Comparison of ENCODE assay signal across 16 mouse cellular contexts in the genomic region with DNA sequence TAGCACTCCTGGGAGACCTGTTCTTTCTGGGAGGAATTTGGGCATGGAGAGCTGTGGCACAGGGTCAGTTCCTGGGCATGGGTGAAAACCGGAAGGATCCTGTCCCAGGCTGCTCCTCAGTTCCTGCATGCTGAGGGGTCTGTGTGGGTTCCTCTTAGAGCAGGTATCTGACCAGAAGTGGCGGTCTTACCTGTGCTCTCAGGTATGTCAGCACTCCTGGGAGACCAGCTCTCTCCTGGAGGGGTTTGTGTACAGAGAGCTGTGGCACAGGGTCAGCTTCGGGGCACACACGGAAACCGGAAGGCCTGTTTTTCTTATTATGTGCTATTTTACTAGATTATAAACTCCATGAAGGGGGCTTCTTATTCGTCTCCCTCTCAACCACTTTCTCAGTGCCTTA.
"Had no signal": no experiment of that assay in that cellular context is flagged by ENCODE, and none has a peak within 500 bp of the region (broad histone marks: within the 10 kb centered on the region; RNA-seq: fewer than 3 reads in every experiment).

No protein-coding gene starts in this region.

- H3K36me3 ChIP-seq: liver, embryonic 13.5 days; liver, embryonic 15.5 days; midbrain, embryonic 13.5 days; midbrain, embryonic 15.5 days; neural tube, embryonic 12.5 days; stomach, embryonic 15.5 days had no signal

- H3K27ac ChIP-seq: liver, embryonic 13.5 days; liver, embryonic 15.5 days; macrophage; midbrain, embryonic 13.5 days; midbrain, embryonic 15.5 days; neural tube, embryonic 12.5 days; stomach, embryonic 15.5 days; stomach, postnatal 0 days had no signal

- H3K9me3 ChIP-seq: liver, embryonic 13.5 days; liver, embryonic 15.5 days; megakaryocyte, embryonic 14.5 days; midbrain, embryonic 13.5 days; midbrain, embryonic 15.5 days; neural tube, embryonic 12.5 days; stomach, embryonic 15.5 days had no signal

- H3K4me2 ChIP-seq: liver, embryonic 13.5 days; liver, embryonic 15.5 days; midbrain, embryonic 11.5 days; midbrain, embryonic 13.5 days; midbrain, embryonic 15.5 days; neural tube, embryonic 12.5 days; stomach, embryonic 15.5 days had no signal

- H3K27me3 ChIP-seq: midbrain, embryonic 13.5 days; midbrain, embryonic 15.5 days; neural tube, embryonic 12.5 days; stomach, embryonic 15.5 days had no signal

- ATAC-seq: liver, postnatal 0 days; midbrain, embryonic 13.5 days; midbrain, embryonic 15.5 days had no signal

- DNase-seq: liver, embryonic 13.5 days; liver, postnatal 0 days; lung, adult 2 months; lung, postnatal 36 days; right cerebral cortex, postnatal 14 days; thymus, adult 2 months; thymus, postnatal 25 days had no signal

- H3K4me1 ChIP-seq: liver, embryonic 13.5 days; liver, embryonic 15.5 days had no signal

- H3K4me3 ChIP-seq: liver, embryonic 13.5 days; liver, embryonic 15.5 days; megakaryocyte, embryonic 14.5 days; midbrain, embryonic 13.5 days; midbrain, embryonic 15.5 days; neural tube, embryonic 12.5 days; stomach, embryonic 15.5 days had no signal

- H3K9ac ChIP-seq: liver, embryonic 13.5 days; liver, embryonic 15.5 days; liver, postnatal 0 days; midbrain, embryonic 13.5 days; midbrain, embryonic 15.5 days; neural tube, embryonic 12.5 days; stomach, embryonic 15.5 days had no signal
